ENCODE assay signal across 9 mouse cellular contexts in genomic region chr19:21942286-21942685, GRCm38 (mm10).
DNase-seq lines count a peak whose midpoint lies in the region; ATAC-seq lines count a peak whose summit lies in the region.
"Had no signal": no experiment of that assay in that cellular context is flagged by ENCODE, and none has a peak within 500 bp of the region (broad histone marks: within the 10 kb centered on the region; RNA-seq: fewer than 3 reads in every experiment).

No protein-coding gene starts in this region.

- H3K9me3 ChIP-seq in lung, embryonic 16.5 days (ENCODE audit: control insufficient read depth, low read length) = no peaks in the 10 kb centered on the region
- H3K9me3 ChIP-seq in heart, embryonic 10.5 days = no peaks in the 10 kb centered on the region
- no peaks in the 10 kb centered on the region for H3K9me3 ChIP-seq in megakaryocyte, embryonic 14.5 days

- ATAC-seq in lung, embryonic 16.5 days (ENCODE audit: low read depth) = peak; percentile 5; the same call in 1 of the 2 replicates

- peak overlapping the region; percentile 15; the same call in 1 of the 2 replicates for H3K4me2 ChIP-seq in lung, embryonic 16.5 days (ENCODE audit: low read depth, low read length)

- H3K4me1 ChIP-seq in lung, embryonic 16.5 days (replicated peaks; ENCODE audit: control insufficient read depth, insufficient read depth, low read length) = no peaks in the 10 kb centered on the region
- no peaks in the 10 kb centered on the region for H3K4me1 ChIP-seq in heart, embryonic 10.5 days
- peaks cover 27% of the 10 kb centered on the region for H3K4me1 ChIP-seq in megakaryocyte, embryonic 14.5 days

- no peaks in the 10 kb centered on the region for H3K36me3 ChIP-seq in lung, embryonic 16.5 days (ENCODE audit: control insufficient read depth, insufficient read depth, low read length)
- no peaks in the 10 kb centered on the region for H3K36me3 ChIP-seq in heart, embryonic 10.5 days
- no peaks in the 10 kb centered on the region for H3K36me3 ChIP-seq in megakaryocyte, embryonic 14.5 days (replicated peaks; ENCODE audit: low read length)

- 59% methylated on average over 11 of the region's 11 CpGs for WGBS in lung, embryonic 16.5 days
- WGBS in heart, embryonic 10.5 days = 56% methylated on average over 11 of the region's 11 CpGs

- H3K27me3 ChIP-seq in lung, embryonic 16.5 days (ENCODE audit: control insufficient read depth, insufficient read depth, low read depth, low read length) = no peaks in the 10 kb centered on the region
- H3K27me3 ChIP-seq in heart, embryonic 10.5 days (ENCODE audit: insufficient read depth, poor library complexity, severe bottlenecking) = no peaks in the 10 kb centered on the region
- peaks cover 13% of the 10 kb centered on the region for H3K27me3 ChIP-seq in megakaryocyte, embryonic 14.5 days (replicated peaks)

- no peak overlapping the region for H3K9ac ChIP-seq in lung, embryonic 16.5 days (ENCODE audit: low read length)

- H3K4me3 ChIP-seq in lung, embryonic 16.5 days (ENCODE audit: low read length) = no peak overlapping the region
- no peak overlapping the region for H3K4me3 ChIP-seq in heart, embryonic 10.5 days
- peak overlapping the region; percentile 86 for H3K4me3 ChIP-seq in megakaryocyte, embryonic 14.5 days (replicated peaks)
- H3K4me3 ChIP-seq: erythroblast, embryonic 14.5 days; myocyte had no signal

- 0 out of 2 replicates have a peak overlapping the region, but pooled peaks have one; percentile 34 for H3K27ac ChIP-seq in lung, embryonic 16.5 days (ENCODE audit: low read length)
- peak overlapping the region; percentile 64 for H3K27ac ChIP-seq in heart, embryonic 10.5 days

- DNase-seq in lung, postnatal 14 days = no peak
- peak; percentile 67 for DNase-seq in heart, embryonic 10.5 days (ENCODE audit: low spot score)
- DNase-seq in kidney, adult 8-10 months = peak; percentile 14 to 30
- no peak for DNase-seq in ovary, postnatal 14 days (ENCODE audit: low spot score)
- no peak for DNase-seq in gastrocnemius, adult 8-10 months (ENCODE audit: low spot score in 2 of 2)

Comparison
In these comparisons a context has a peak if more than half of its experiments do, and no peak if none do; other contexts are left out.
1. DNase-seq: peak in heart, embryonic 10.5 days (single experiment) and kidney, adult 8-10 months (2 of 2); none in lung, postnatal 14 days (single experiment), ovary, postnatal 14 days (single experiment) and gastrocnemius, adult 8-10 months (0 of 2).